Mouse (Mus musculus) small intestine, adult 2 months (tissue): Measurements from ENCODE around the gene Thap8. TPM values are rescaled to one million over a fixed set of nuclear protein-coding genes. Genes with fewer than 3 reads are reported as not detected.

Experiments
- H3K27ac ChIP-seq: fragments of 200-500 bp; 2 replicates; pipeline ENCODE4 v1.5.1; 2012; ENCODE audit warnings: low read depth, low read length, control low read depth, inconsistent platforms; ENCODE audit not compliant: insufficient read depth
- H3K27me3 ChIP-seq: fragments of 200-500 bp; 2 replicates; pipeline ENCODE4 v1.6.1; 2012; ENCODE audit warnings: mild to moderate bottlenecking, moderate library complexity, low read length, inconsistent platforms; ENCODE audit not compliant: control insufficient read depth, insufficient read depth
- H3K36me3 ChIP-seq: fragments of 200-500 bp; 2 replicates; pipeline ENCODE4 v1.6.1; 2012; ENCODE audit warnings: mild to moderate bottlenecking, low read length, control low read depth, inconsistent platforms; ENCODE audit not compliant: control insufficient read depth, insufficient read depth
- H3K4me1 ChIP-seq: fragments of 200-500 bp; 2 replicates; pipeline ENCODE4 v1.6.1; 2012; ENCODE audit warnings: low read length, inconsistent platforms, mixed read lengths; ENCODE audit not compliant: control insufficient read depth, insufficient read depth, insufficient read length
- H3K4me3 ChIP-seq: fragments of 200-500 bp; 2 replicates; pipeline ENCODE4 v1.5.1; 2012; ENCODE audit warnings: low read depth, mild to moderate bottlenecking, control low read depth, inconsistent platforms, low read length, moderate library complexity
- CTCF ChIP-seq: fragments of 200-500 bp; IDR thresholded peaks from 2 replicates; pipeline ENCODE4 v1.5.1; 2012; ENCODE audit warnings: low read depth, mild to moderate bottlenecking, control low read depth, inconsistent platforms, low read length, moderate library complexity, mixed read lengths; ENCODE audit not compliant: insufficient replicate concordance, insufficient read length; ENCODE audit errors: extremely low read depth
- POLR2A ChIP-seq: fragments of 200-500 bp; IDR thresholded peaks from 2 replicates; pipeline ENCODE4 v1.6.1; 2012; ENCODE audit warnings: low read depth, mild to moderate bottlenecking, control low read depth, inconsistent platforms, low read length, moderate library complexity
- WGBS: fragments of 180-500 bp; shearing (Covaris S2); methylation state at CpG from one replicate; pipeline ENCODE4 v1.1.7; 2018; 5-methylcytosine and 5-hydroxymethylcytosine counted together
- polyA plus RNA-seq: library from polyadenylated mRNA; depleted of rRNA; stranded (reverse); fragments of >200 nt; gene quantifications from 2 replicates; pipeline ENCODE4 v1.2.3, GENCODE M21; 2012

Thap8 gene
- polyA plus RNA-seq, 1 experiment, result 0.16 TPM

- Histone ChIP-seq H3K36me3 (no peaks in the 10 kb centered on the region), H3K4me1 (no peaks in the 10 kb centered on the region), H3K27me3 (peaks cover 6% of the 10 kb centered on the region; the same call in 1 of the 2 replicates), H3K4me3 (no peak overlapping the region), H3K27ac (no peak overlapping the region)
- 68% methylated on average over 5 of the region's 5 CpGs for WGBS
- TF ChIP-seq CTCF (no peak), POLR2A (no peak)
These were observed 14.4 kb downstream of the Thap8 start for GRCm38 (mm10) chr7:30294296-30294695.

- H3K4me3 ChIP-seq, result no peak overlapping the region
- peaks cover 6% of the 10 kb centered on the region; the same call in 1 of the 2 replicates for H3K27me3 ChIP-seq
- H3K36me3 ChIP-seq, result no peaks in the 10 kb centered on the region
- H3K4me1 ChIP-seq, result no peaks in the 10 kb centered on the region
- no peak overlapping the region for H3K27ac ChIP-seq
- WGBS, result 36% methylated on average over 10 of the region's 10 CpGs
- TF ChIP-seq CTCF (no peak), POLR2A (no peak)
These were observed 15.2 kb downstream of the Thap8 start for GRCm38 (mm10) chr7:30295103-30295502.

GRCm38 (mm10) chr7:30296816-30297215 is 16.9 kb downstream of the Thap8 start:
- no peak overlapping the region for H3K4me3 ChIP-seq
- H3K27me3 ChIP-seq, result peaks cover under 1% of the 10 kb centered on the region; the same call in 1 of the 2 replicates
- WGBS, result 87% methylated on average over 15 of the region's 15 CpGs
- no peaks in the 10 kb centered on the region for H3K36me3 ChIP-seq
- H3K27ac ChIP-seq, result no peak overlapping the region
- H3K4me1 ChIP-seq, result no peaks in the 10 kb centered on the region
- TF ChIP-seq POLR2A (no peak), CTCF (no peak)

- WGBS, result 80% methylated on average over 16 of the region's 16 CpGs
These were observed 17.4 kb downstream of the Thap8 start for GRCm38 (mm10) chr7:30297266-30297665.

GRCm38 (mm10) chr7:30300914-30301313 is 21.0 kb downstream of the Thap8 start:
- Histone ChIP-seq H3K4me1 (no peaks in the 10 kb centered on the region), H3K27me3 (no peaks in the 10 kb centered on the region), H3K4me3 (no peak overlapping the region), H3K36me3 (no peaks in the 10 kb centered on the region), H3K27ac (no peak overlapping the region)
- TF ChIP-seq POLR2A (no peak), CTCF (peak; percentile 69; the same call in 1 of the 2 replicates)
- WGBS, result 41% methylated on average over 3 of the region's 3 CpGs

More at GRCm38 (mm10) chr7:30297266-30297665, 17.4 kb downstream of the Thap8 start:
- Histone ChIP-seq H3K27me3 (no peaks in the 10 kb centered on the region), H3K4me3 (no peak overlapping the region), H3K4me1 (no peaks in the 10 kb centered on the region), H3K36me3 (no peaks in the 10 kb centered on the region), H3K27ac (no peak overlapping the region)
- TF ChIP-seq POLR2A, result no peak
- TF ChIP-seq CTCF, result no peak

- Histone ChIP-seq H3K27ac (no peak overlapping the region), H3K36me3 (no peaks in the 10 kb centered on the region), H3K27me3 (no peaks in the 10 kb centered on the region), H3K4me3 (no peak overlapping the region), H3K4me1 (peaks cover 13% of the 10 kb centered on the region)
- 82% methylated on average over 16 of the region's 16 CpGs for WGBS
- no peak for TF ChIP-seq CTCF
- TF ChIP-seq POLR2A, result no peak
These were observed 26.3 kb downstream of the Thap8 start for GRCm38 (mm10) chr7:30306083-30306779.

GRCm38 (mm10) chr7:30308076-30309005 is 28.4 kb downstream of the Thap8 start, which contains the start of gene Alkbh6:
Alkbh6 (plus strand) TSS chr7:30308717.
- H3K27ac ChIP-seq, result peak within 1 kb of the TSS; percentile 31

More at GRCm38 (mm10) chr7:30308076-30309005, 28.4 kb downstream of the Thap8 start, which contains the start of gene Alkbh6:
- no peaks in the 10 kb centered on the region for H3K27me3 ChIP-seq
- WGBS, result 6% methylated on average over 27 of the region's 27 CpGs
- H3K4me1 ChIP-seq, result peaks cover 13% of the 10 kb centered on the region
- peaks cover 4% of the 10 kb centered on the region; the same call in 1 of the 2 replicates for H3K36me3 ChIP-seq
- TF ChIP-seq POLR2A (peak; percentile 58; the same call in 1 of the 2 replicates), CTCF (peak; percentile 14; the same call in 1 of the 2 replicates)
- peak within 1 kb of the TSS; percentile 78 for H3K4me3 ChIP-seq
